Mouse (Mus musculus): ENCODE measurements at regions not wholly inside any gene's neighbourhood (a gene's known extent, or its start where the extent isn't known, plus 50 kb on each side); places are given as distances from the start of the nearest gene placed in this dataset.

DNA sequence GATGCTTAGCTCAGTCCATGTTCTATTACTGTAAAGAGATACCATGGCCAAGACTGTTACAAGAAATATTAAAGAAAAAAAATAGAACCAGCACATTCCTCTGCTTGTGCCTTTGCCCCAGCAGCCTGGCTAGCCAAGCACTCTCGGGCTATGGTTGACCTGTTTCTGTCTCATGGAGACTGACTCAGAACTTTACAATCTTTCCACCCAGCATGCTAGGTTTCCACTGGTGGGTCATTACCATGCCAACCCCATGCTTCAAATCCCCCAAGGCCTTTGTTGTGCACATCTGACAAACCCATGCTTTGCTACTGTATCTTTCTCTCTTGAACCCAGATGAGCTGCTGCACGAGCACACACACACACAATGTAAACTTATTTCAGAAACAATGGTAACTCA is 579.3 kb upstream of the 1700015G11Rik start:
- DNase-seq: peak; percentile 85

DNA sequence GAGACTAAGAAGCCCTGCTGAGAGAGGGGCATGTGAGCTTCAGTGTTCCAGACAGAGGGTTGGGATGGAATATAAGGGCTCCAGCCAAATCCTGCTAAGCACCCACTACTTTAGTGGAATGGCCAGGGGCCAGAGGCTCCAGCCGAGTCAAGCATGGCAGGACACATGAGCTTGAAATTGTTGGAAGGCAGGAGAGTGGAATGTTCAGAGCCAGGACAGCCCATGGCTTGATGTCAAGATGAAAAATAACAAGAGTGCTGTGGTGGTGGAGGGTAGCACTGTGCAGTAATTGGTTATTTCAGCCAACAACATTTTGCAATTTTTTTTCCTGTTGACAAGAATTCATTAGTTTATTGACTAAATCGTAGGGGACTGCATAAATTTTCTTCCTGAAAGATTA is 567.6 kb upstream of the 1700015G11Rik start:
- no peak for DNase-seq

Measured in retina, postnatal 1 day (tissue).